Mouse (Mus musculus) neural tube, embryonic 11.5 days (tissue): ENCODE data around the gene Flot1. TPM values are rescaled to one million over a fixed set of nuclear protein-coding genes. Genes with fewer than 3 reads are reported as not detected.

Experiments
- ATAC-seq: fragments of 200-750 bp; cut with Nextera tagmentation; 2 replicates; pipeline ENCODE4 v1.8.0; 2017; ENCODE audit warnings: moderate number of reproducible peaks, mild to moderate bottlenecking, moderate TSS enrichment, moderate library complexity; ENCODE audit not compliant: insufficient read depth, low FRiP score, low TSS enrichment
- DNase-seq: peaks from one replicate; pipeline ENCODE4 v3.0.0-alpha.2; 2015; ENCODE audit warnings: low spot score
- H3K27ac ChIP-seq: fragments of 300-500 bp; sonication (generic); 2 replicates; pipeline ENCODE4 v1.5.1; 2014; ENCODE audit warnings: low read depth, mild to moderate bottlenecking, low read length
- H3K27me3 ChIP-seq: fragments of 300-500 bp; sonication (generic); 2 replicates; pipeline ENCODE4 v1.6.1; 2014; ENCODE audit warnings: mild to moderate bottlenecking, low read length, mixed read lengths; ENCODE audit not compliant: control insufficient read depth, insufficient read depth
- H3K36me3 ChIP-seq: fragments of 300-500 bp; sonication (generic); 2 replicates; pipeline ENCODE4 v1.6.1; 2014; ENCODE audit warnings: mild to moderate bottlenecking, low read length, moderate library complexity, mixed read lengths; ENCODE audit not compliant: control insufficient read depth, insufficient read depth
- H3K4me1 ChIP-seq: fragments of 300-500 bp; sonication (generic); 2 replicates; pipeline ENCODE4 v1.6.1; 2014; ENCODE audit warnings: low read length, mixed read lengths; ENCODE audit not compliant: control insufficient read depth, insufficient read depth
- H3K4me2 ChIP-seq: fragments of 300-500 bp; sonication (generic); 2 replicates; pipeline ENCODE4 v1.6.1; 2014; ENCODE audit warnings: low read depth, mild to moderate bottlenecking, moderate library complexity
- H3K4me3 ChIP-seq: fragments of 300-500 bp; sonication (generic); 2 replicates; pipeline ENCODE4 v1.5.1; 2014; ENCODE audit warnings: low read depth, low read length
- H3K9ac ChIP-seq: fragments of 300-500 bp; sonication (generic); 2 replicates; pipeline ENCODE4 v1.6.1; 2014; ENCODE audit warnings: mild to moderate bottlenecking, low read length
- H3K9me3 ChIP-seq: fragments of 300-500 bp; sonication (generic); 2 replicates; pipeline ENCODE4 v1.6.1; 2016; ENCODE audit warnings: low read length; ENCODE audit not compliant: control insufficient read depth
- WGBS: fragments of 180-500 bp; shearing (Covaris S2); extraction: QIAGEN DNeasy Blood & Tissue Kit; methylation state at CpG from one replicate; pipeline ENCODE4 v1.1.7; 2014; 5-methylcytosine and 5-hydroxymethylcytosine counted together
- polyA plus RNA-seq: library from polyadenylated mRNA; unstranded; fragments of >200 nt; fragmentation: Nextera tagmentation; extraction: Ambion mirVana; gene quantifications from 2 replicates; pipeline ENCODE4 v1.2.1, GENCODE M21; 2014

The Flot1 gene
- polyA plus RNA-seq, 1 experiment from 2014 or later: 52.3 TPM

DNA sequence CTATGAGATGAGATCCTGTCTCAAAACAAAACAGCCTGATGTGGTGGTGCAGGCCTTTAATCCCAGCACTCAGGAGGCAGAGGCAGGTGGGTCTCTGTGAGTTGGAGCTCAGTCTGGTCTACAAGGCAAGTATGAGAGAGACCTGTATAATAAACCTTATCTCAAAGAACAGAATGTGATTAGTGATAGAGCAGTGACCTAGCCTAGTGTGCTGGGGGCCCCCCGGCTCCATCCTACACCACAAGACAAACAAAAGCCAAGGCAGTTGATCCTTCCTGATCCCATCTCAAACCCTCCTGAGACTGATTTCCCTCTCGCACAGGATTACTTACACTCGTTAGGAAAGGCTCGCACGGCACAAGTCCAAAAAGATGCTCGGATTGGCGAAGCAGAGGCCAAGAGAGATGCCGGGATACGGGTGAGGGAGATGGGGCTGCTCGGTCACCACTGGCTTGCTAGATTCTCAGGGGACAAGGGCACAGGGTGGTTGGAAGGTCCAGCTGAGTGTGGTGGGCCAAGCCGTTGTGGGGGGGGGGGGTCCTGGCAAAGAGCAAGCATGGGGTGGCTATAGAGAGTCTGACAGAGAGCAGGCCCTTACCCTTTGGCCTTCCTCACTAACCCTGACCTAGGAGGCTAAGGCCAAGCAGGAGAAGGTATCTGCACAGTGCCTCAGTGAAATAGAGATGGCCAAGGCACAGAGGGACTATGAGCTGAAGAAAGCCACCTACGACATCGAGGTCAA, 2.2 kb downstream of the Flot1 start:
- Histone ChIP-seq H3K27me3 (0 out of 2 replicates have a peak, but pooled peaks cover 2% of the 10 kb centered on the region), H3K4me2 (no peak overlapping the region), H3K36me3 (peaks cover 3% of the 10 kb centered on the region; the same call in 1 of the 2 replicates), H3K4me1 (peaks cover 8% of the 10 kb centered on the region; the same call in 1 of the 2 replicates), H3K9me3 (no peaks in the 10 kb centered on the region), H3K9ac (no peak overlapping the region), H3K4me3 (no peak overlapping the region), H3K27ac (no peak overlapping the region)
- 96% methylated on average over 13 of the region's 13 CpGs for WGBS
- DNase-seq: no peak
- no peak for ATAC-seq

DNA sequence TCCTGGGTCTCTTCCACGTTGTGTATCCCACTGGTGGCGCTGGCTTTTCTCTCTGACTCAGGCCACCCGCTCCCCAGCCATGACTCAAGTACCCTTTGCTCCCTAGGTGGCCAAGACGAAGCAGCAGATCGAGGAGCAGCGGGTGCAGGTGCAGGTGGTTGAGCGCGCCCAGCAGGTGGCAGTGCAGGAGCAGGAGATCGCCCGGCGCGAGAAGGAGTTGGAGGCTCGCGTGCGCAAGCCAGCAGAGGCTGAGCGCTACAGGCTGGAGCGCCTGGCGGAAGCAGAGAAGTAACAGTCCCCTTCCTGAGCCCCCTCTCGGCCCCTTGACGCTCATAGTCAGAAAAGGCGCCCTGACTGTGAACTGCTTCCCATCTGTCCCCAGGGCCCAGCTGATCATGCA, 6.7 kb downstream of the Flot1 start:
- DNase-seq: peak; percentile 88
- Histone ChIP-seq H3K27ac (no peak overlapping the region), H3K9ac (no peak overlapping the region), H3K4me1 (peaks cover 5% of the 10 kb centered on the region), H3K4me2 (no peak overlapping the region), H3K9me3 (no peaks in the 10 kb centered on the region), H3K27me3 (no peaks in the 10 kb centered on the region), H3K36me3 (peaks cover 12% of the 10 kb centered on the region), H3K4me3 (peak overlapping the region; percentile 10; the same call in 1 of the 2 replicates)
- ATAC-seq: peak; percentile 61
- 2% methylated on average over 21 of the region's 21 CpGs for WGBS

DNA sequence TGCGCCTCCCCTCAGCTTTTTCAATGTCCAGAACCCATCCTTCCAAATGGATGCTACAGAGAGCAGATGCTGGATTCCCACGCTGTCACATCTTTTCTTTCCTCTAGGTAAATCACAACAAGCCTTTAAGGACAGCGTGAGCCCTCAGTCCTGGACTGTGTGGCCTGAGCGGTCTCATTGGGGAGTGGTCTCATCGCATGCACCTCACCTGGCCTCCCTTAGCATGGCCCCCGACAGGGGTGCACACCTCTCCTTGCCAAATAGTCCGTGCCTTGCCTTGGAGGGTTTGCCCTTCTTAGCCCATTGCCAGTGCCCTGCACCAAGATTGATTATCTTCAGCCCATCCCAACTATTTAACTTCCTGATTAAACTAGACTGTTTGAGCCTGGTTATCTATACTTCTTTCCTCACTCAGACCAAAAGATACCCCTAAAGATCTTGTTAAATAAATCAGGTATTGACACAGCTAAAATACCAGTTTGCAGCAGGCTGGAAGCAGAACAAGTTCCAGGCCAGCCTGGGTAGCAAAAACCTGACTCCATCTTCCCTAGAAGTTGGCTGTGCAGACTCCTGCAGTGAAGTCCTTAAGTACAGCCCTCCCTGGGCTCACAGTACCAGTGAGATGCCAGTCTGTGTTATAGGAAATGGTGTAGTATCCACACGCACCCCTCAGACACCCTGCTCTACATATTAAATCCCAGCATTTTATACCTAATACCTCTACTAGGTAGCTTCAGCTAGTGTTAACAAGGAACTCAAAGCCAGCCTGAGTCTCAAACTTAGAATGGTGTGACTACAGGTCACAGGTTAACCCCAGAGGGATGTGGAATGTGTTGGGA, 9.6 kb downstream of the Flot1 start:
- H3K4me3 ChIP-seq: no peak overlapping the region
- no peak overlapping the region for H3K9ac ChIP-seq
- peaks cover 18% of the 10 kb centered on the region for H3K4me1 ChIP-seq
- no peaks in the 10 kb centered on the region for H3K9me3 ChIP-seq
- WGBS: 72% methylated on average over 8 of the region's 8 CpGs
- no peaks in the 10 kb centered on the region for H3K27me3 ChIP-seq
- no peak for ATAC-seq
- DNase-seq: no peak
- no peak overlapping the region for H3K4me2 ChIP-seq
- no peak overlapping the region for H3K27ac ChIP-seq
- H3K36me3 ChIP-seq: peaks cover 26% of the 10 kb centered on the region

DNA sequence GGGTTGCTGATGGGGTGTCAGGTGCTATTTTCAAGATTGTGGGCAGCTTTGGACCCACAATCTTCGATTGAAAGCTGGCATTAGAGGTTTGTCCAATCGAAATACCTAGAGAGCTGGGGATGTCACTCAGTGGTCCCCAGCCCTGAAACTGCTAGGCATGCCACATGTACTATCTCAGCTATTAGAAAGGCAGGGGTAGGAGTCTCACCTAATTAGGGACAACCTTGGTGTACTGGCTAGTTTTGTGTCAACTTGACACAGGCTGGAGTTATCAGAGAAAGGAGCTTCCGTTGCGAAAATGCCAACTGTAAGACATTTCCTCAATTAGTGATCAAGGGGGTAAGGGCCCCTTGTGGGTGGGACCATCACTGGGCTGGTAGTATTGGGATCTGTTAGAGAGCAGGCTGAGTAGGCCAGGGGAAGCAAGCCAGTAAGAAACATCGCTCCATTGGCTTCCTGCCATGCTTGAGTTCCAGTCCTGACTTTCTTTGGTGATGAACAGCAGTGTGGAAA, 10.3 kb downstream of the Flot1 start:
- Histone ChIP-seq H3K4me3 (no peak overlapping the region), H3K4me1 (peaks cover 18% of the 10 kb centered on the region), H3K27ac (no peak overlapping the region), H3K4me2 (no peak overlapping the region), H3K9ac (no peak overlapping the region), H3K36me3 (peaks cover 26% of the 10 kb centered on the region), H3K27me3 (no peaks in the 10 kb centered on the region), H3K9me3 (no peaks in the 10 kb centered on the region)
- ATAC-seq (no peak), DNase-seq (no peak)
- 26% methylated on average over 5 of the region's 5 CpGs for WGBS

DNA sequence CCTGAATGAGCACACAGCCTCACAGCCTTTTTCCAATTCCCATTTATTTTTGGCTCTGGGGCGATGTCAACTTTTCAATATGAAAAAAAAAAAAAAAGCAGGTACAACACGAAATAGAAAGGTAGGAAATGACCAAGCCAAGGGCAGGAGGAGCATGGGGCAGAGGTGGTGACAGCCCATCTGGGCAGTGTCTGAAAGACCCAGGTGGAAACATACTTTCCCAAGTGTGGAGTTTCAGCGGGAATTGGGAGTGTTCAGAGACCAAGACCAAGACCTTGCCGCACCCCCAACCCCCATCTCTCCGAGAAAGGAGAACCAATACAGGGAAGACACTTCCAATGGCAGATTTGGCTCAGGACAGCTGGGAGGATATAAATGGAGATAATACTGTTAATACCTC, 10.9 kb downstream of the Flot1 start:
- no peak overlapping the region for H3K4me3 ChIP-seq

DNA sequence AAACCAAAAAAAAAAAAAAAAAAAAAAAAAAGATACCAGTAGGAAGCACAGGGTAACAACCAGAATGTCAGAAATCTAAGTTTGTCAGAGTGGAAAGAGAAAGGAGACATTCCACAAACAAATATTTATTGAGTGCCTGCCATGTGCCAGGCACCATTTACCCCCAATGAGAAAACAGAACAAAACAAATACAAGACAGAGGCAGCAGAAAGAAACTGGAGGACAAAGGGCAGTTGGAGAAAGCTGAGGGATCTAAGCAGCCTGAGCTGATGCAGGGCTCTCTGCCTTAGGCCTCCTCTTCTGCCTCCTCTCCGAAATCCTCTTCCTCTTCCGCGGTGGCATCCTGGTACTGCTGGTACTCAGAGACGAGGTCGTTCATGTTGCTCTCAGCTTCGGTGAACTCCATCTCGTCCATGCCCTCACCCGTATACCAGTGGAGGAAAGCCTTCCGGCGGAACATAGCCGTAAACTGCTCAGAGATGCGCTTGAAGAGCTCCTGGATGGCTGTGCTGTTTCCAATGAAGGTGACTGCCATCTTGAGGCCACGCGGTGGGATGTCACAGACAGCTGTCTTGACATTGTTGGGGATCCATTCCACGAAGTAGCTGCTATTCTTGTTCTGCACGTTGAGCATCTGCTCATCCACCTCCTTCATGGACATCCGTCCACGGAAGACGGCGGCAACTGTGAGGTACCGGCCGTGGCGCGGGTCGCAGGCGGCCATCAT, 11.8 kb downstream of the Flot1 start:
- H3K9me3 ChIP-seq: no peaks in the 10 kb centered on the region
- ATAC-seq (no peak), DNase-seq (no peak)
- peaks cover 26% of the 10 kb centered on the region for H3K36me3 ChIP-seq
- peak overlapping the region; percentile 76 for H3K4me3 ChIP-seq
- 82% methylated on average over 26 of the region's 26 CpGs for WGBS
- peak overlapping the region; percentile 88 for H3K4me2 ChIP-seq
- H3K9ac ChIP-seq: peak overlapping the region; percentile 95; the same call in 1 of the 2 replicates
- H3K27me3 ChIP-seq: no peaks in the 10 kb centered on the region
- H3K27ac ChIP-seq: no peak overlapping the region
- peaks cover 17% of the 10 kb centered on the region for H3K4me1 ChIP-seq

More for the DNA sequence above, 10.9 kb downstream of the Flot1 start:
- DNase-seq (no peak), ATAC-seq (no peak)
- Histone ChIP-seq H3K9me3 (no peaks in the 10 kb centered on the region), H3K27ac (no peak overlapping the region), H3K36me3 (peaks cover 26% of the 10 kb centered on the region), H3K4me2 (peak overlapping the region; percentile 17; the same call in 1 of the 2 replicates), H3K9ac (no peak overlapping the region), H3K4me1 (peaks cover 18% of the 10 kb centered on the region), H3K27me3 (no peaks in the 10 kb centered on the region)
- 59% methylated on average over 5 of the region's 5 CpGs for WGBS

DNA sequence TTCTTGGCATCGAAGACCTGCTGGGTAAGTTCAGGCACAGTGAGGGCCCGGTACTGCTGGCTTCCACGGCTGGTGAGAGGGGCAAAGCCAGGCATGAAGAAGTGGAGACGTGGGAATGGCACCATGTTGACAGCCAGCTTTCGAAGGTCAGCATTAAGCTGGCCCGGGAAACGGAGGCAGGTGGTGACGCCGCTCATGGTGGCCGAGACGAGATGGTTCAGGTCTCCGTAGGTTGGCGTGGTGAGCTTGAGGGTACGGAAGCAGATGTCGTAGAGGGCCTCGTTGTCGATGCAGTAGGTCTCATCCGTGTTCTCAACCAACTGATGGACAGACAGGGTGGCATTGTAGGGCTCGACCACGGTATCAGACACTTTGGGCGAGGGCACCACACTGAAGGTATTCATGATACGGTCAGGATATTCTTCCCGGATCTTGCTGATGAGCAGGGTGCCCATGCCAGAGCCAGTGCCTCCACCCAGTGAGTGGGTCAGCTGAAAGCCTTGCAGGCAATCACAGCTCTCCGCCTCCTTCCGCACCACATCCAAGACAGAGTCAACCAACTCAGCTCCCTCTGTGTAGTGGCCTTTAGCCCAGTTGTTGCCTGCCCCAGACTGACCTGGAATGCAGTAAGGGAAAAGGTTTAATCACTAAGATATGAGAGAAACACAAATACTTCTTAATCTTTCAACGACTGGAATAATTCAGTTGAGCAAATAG, 12.6 kb downstream of the Flot1 start:
- H3K4me2 ChIP-seq: peak overlapping the region; percentile 88
- H3K27ac ChIP-seq: no peak overlapping the region
- no peak for ATAC-seq
- H3K27me3 ChIP-seq: no peaks in the 10 kb centered on the region
- no peak for DNase-seq
- H3K4me3 ChIP-seq: peak overlapping the region; percentile 76
- peaks cover 26% of the 10 kb centered on the region for H3K36me3 ChIP-seq
- WGBS: 84% methylated on average over 26 of the region's 26 CpGs
- peaks cover 14% of the 10 kb centered on the region for H3K4me1 ChIP-seq
- H3K9ac ChIP-seq: peak overlapping the region; percentile 95
- no peaks in the 10 kb centered on the region for H3K9me3 ChIP-seq
